Mouse (Mus musculus): ENCODE results near the gene Fads2. TPM values are rescaled to one million over a fixed set of nuclear protein-coding genes. Genes with fewer than 3 reads are reported as not detected.
A peak's percentile ranks its signal among the peaks of the same experiment; 100 is the strongest.

The Fads2 gene
- total RNA-seq, 2 experiments from 2014 or later, result 140 to 145 TPM

DNA sequence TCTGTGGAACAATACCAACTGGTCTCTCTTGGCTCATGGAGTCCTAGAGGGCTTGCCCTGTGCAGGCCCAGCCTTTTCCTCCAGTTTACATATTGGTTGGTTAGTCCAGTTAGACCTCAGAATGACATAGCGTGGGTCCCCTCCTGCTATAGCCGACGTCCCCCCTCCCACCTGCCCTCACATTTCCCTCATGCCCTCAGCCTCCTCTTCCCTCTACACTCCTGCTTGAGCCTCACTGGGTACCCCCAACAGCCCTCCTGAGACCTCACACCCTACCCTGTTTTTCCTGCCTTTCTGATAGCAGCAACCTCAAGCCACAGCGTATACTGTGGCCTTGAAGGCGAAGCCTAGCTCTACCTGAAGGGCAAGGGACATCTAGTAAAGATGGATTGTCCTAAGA lies 38.7 kb downstream of the Fads2 start:
- DNase-seq (ENCODE audit: low spot score in 2 of 2), result no peak

DNA sequence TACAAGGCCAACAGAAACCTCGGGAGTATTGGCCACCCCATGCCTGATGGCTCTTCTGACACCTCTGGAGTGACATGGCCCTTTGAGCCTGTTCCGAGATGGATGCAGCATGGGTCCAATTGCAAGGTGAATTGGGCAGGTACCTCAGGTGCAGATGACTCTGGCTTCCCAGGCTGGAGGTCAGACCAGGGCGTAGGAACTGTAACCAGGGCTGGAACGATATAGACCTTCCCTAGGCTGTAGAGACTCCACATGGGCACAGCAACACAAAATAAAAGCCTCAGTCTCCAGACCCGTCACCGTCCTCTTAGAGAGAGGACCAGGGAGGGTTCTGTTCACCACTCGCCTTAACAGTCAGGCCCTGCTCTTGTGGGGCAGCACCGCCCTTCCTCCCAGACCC lies 39.3 kb downstream of the Fads2 start:
- no peak for DNase-seq (ENCODE audit: low spot score in 2 of 2)

DNA sequence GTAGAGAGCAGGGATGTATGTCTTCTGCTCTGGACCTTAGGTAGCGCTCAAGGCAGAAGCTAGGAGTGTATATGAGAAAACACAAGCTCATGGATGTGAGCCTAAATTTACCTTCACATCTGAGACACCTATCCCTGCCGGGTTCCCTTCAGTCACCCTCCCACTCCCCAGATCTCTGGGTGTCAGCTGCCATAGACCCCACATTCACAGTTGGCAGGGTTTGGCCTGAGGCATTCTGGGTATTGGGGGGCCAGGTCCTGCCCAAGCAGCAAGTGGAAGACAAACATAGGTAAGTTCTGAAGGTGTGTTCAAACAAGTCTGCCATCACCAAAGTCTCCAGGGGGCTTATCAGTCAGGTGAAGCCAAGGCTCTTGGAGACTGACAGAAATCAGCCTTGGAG lies 39.9 kb downstream of the Fads2 start:
- no peak for DNase-seq (ENCODE audit: low spot score in 2 of 2)

DNA sequence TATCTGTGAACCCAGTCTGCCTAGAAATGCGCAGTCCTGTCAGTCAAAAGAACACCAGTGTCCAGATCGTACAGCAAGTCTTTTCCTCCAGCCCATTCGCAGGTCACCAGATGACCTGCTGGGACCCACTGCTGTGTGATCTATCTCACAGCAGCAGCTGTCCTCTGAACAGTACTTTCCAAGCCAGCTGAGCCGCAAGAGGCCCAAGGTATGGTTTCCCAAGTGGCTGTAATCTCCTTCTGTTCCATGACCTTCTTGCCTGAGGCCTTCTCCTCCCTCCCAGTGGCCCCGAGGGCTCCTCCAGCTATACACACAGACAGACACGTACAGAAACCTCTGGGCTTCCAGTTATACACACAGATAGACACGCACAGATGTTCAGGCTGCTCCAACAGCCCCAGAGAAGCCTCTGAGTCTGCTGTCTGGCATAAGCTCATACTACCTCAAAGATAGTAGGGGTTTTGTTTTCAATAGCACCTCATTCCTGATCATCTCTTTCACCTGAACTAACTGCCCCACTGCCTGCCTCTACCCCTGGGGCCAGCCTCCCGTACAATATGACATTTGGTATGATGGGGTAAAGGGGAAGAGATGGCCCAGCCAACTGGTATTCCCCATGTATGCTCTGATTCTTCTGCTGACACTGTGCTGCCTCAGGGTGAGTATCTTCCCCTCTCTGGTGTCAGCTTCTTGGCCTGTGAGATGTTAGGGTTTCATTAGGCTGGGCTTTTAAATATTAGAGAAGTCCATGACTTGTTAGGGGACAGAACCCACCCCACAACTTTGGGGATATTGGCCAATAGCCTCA lies 40.6 kb downstream of the Fads2 start:
- no peak for DNase-seq (ENCODE audit: low spot score in 2 of 2)

DNA sequence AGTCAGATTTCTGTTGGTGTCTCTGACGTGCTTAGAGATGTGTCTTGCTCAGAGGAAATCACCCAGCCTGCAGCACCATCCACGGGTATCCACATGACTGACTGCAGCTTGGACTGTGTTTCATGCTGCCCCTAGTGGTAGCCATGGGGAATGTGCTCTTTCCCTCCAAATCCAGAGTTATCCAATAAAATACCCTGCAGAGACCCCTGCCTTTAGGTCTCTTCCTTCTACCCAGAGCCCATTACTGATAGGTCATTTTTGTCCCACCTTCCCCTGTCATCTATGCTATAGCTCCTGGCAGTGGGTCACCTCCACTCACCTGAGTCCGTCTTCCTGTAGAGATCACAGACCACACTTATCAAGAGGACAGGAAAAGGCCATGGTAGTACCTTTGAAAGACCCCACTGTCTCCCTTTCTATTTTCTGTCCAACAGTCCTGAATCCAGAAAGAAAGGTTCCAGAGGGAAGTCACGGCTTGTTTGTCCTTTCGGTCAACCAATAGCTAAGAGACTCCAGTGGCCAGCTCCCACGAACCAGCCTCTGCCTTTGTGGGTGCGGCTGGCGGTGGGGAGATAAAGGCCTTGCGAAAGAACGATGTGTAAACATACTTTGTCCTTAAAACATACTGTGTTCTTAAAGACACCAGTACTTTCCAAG lies 41.5 kb downstream of the Fads2 start:
- peak in 1 of 2 experiments; percentile 68 for DNase-seq (ENCODE audit: low spot score in 2 of 2)

DNA sequence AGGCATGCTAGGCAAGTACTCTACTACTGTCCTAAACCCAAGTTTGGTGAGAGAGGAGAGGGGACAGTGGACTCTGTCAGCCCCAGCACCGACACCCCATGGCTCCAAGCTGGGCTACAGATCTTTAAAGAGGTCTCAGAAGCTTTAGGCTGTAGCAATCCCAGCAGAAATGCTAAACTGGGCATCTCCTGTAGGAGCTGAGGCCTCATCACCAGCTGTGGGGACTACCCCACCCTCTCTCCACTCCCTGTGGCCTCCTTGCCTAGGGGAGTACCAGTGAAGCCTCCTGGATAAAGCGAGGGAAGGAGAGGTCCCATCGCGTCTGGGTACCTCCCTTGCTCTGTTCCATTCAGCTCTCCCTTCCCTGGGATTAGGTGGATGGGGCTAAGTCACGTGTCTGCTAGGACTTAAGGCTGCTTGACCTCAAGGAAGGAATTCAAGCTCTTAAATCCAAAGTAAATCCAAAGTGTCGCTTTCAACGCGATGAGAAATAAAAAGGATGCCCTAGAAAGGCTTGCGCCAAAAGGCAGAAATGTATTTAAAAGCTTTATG lies 42.6 kb downstream of the Fads2 start:
- DNase-seq (ENCODE audit: low spot score in 2 of 2), result no peak

DNA sequence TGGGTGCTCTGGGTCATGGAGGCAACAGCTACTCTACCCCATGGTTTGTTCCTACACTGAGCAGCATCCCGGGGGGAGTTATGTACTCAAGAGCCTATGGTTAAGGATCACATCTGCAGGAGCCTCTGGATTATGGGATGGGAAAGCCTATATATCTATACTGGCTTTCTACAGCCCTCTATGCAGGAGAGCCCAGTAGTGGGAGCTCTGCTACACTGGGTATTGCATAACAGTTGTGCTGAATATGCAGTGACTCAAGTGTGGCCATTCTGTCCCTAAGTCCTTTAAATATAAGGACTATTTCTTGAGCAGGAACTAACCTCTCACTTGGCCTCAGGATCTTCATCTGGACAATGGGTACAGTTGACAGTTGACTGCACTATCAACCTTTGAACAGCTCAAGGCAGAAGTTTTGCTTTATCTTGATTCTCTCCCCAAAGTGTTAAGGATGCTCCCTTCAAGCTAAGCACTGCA lies 43.2 kb downstream of the Fads2 start:
- DNase-seq (ENCODE audit: low spot score in 2 of 2), result no peak

DNA sequence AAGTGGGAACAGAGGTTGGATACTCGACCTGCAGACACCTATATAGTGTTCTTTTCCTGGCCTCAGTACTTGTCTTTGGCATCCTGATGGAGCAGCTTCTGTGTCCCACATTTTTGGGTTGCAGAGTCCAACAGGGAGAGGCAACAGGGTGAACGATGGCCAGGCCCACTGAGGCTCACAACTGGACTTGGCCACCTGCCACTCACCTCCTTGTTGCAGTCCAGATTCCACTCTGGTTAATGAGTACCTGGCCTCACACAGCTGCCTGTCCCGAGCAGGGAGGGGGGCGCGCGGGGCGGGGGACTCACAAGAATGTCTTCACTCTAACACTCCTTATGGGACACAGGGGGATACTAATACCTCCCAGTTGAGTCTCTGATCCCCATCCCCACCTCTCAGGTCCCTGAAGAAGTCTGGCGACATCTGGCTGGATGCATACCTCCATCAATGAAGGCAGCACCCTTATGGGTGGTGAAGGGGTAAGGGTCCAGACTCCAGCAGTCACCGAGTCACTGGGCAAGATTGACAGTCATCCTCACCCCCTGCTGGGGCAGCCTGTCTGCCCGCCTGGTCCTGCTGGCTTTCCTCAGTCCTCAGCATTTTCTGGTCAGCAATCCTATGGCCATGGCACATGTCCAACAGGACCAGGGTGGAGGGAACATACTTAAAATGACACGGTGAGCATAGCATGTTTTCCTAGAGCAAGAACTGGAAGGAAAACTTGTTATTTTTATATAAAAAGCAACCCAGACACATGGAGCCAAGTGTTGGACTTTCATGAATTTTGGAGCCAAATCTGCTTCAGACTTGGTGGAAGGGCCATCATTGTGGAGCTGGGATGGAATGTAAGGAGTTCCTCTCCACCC lies 43.8 kb downstream of the Fads2 start:
- no peak for DNase-seq (ENCODE audit: low spot score in 2 of 2)

DNA sequence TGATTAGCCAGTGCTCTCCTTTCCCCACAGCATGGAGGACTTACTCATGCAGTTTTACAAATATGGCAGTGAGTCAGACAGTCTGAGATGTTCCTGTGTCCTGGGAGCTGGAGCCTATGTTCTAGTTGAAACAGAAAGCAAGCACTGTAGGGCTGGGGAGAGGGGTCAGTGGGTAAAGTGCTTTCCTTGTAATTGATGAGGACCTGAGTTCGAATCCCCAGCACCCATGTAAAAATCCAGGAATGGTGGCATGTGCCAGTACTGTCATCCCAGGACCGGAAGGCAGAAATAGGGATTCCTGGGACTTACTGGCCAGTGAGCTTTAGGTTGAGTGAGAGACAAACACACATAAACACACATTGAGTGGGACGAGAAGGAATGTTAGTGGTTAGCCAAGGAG lies 44.9 kb downstream of the Fads2 start:
- no peak for DNase-seq (ENCODE audit: low spot score in 2 of 2)

DNA sequence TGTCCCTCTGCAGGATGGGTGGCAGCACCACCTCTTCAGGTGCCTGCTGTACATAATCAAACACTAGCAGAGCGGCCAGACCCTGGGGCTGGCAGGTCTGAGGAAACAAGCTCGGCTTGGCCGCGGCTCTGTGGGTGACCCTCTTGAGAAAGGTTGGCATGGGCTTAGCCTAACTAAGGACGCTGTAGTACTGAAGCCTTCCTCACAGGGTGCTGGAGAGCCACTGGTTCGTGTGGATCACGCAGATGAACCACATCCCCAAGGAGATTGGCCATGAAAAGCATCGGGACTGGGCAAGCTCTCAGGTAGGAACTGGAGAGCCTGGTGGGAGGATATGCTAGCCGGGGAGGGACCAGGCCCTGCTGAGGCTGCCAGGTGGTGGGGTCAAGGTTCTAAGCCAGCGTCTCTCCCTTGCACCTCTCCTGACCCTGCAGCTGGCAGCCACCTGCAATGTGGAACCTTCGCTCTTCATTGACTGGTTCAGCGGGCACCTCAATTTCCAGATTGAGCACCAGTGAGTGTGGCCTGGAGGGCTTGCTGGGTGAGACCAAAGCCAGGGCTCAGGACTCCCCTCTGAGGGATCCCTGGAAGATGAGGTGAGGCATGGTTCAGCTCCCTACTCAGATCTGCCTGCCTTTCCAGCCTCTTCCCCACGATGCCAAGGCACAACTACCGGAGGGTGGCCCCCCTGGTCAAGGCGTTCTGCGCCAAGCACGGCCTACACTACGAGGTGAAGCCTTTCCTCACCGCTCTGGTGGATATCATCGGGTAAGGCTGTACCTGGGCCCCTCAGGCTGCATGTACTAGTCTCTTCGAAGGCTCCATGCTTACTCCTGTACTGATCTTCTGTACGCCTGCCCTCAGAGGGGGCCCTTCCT lies 45.5 kb downstream of the Fads2 start:
- no peak for DNase-seq (ENCODE audit: low spot score in 2 of 2)

DNA sequence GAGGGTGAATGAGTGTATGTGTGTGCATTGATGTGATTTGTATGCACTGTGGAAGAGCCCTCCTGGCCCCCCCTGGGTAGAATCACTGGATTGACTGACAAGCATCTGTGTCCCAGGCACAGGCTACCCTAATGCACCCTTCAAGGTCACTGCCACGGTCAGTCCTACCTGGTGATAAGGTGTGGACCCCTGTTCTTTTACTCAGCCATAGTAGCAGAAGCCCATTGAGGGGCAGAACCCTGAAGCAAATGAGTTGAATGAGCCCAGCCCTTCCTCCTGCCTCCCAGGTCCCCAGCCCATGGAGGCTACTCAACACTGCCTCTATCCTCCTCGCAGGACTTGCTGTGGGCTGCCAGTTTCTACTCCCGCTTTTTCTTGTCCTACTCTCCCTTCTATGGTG lies 46.3 kb downstream of the Fads2 start:
- DNase-seq (ENCODE audit: low spot score in 2 of 2), result no peak

DNA sequence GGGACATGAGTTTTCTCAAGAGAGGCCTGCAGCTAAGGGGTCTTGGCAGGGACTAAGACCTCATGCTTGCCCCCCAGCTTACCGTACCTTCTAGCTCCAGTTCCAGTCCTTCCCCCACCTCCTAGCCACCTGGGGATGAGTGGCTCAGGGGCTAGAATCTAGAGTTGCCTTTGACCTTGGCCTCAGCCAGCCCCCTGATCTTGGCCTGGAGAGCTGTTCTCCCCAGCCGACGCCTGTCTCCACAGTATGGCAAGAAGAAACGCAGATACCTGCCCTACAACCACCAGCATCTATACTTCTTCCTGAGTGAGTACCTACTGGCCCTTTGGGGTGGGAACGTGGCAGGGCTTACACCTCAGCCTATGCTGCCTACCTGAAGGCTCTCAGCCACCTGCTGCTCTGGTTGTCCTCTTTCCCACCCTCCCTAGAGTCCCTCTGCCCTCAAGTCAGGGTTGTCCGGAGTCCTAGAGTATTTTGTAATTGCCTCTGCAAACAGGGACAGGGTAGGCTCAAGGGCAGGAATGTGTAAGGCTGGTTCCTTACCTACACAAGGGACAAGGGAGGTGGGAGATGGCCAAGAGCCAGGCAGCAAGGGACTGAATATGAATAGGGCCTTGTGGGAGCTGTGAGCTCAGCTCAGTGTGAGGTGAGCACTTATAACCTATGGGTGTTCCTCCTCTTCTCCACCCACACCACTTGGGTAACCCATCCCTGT lies 47.0 kb downstream of the Fads2 start:
- no peak for DNase-seq (ENCODE audit: low spot score in 2 of 2)

DNA sequence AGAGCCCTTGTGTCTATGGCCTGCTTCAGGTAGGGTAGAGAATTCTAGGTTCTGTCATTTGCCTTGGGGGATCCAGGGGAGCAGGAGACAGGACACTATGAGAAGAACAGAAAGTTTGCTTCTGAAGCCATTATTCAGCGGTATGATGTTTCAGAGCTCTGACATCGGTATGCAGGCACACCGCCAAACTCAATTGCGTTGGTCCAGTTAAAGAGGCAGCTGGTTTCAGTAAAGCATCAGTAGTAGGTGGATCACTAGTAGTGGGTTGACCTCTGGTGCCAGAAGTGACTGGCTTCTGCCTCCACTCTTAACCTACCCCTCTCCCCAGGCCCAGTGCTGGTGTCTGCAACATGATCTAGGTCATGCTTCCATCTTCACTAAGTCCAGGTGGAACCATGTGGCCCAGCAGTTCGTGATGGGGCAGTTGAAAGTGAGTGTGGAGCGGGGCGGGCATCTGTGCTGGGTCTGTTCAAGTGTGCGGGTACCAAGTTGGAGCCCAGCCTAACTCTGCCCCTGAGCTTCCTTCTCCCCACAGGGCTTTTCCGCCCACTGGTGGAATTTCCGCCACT lies 47.8 kb downstream of the Fads2 start:
- DNase-seq (ENCODE audit: low spot score in 2 of 2), result no peak

DNA sequence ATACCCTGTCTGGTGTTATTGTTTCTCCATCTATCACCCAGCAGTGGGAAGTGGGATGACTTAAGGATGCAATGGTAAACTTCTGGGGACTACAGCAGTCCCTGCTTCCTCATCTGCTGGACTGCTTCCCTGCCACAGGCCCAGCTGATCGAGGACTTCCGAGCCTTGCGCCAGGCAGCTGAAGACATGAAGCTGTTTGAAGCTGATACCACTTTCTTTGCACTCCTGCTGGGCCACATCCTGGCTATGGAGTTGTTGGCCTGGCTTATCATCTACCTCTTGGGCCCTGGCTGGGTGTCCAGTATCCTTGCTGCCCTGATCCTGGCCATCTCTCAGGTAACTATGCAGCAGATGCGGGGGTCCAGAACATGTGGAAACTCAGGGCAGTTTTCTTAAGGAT lies 48.8 kb downstream of the Fads2 start:
- no peak for DNase-seq (ENCODE audit: low spot score in 2 of 2)

DNA sequence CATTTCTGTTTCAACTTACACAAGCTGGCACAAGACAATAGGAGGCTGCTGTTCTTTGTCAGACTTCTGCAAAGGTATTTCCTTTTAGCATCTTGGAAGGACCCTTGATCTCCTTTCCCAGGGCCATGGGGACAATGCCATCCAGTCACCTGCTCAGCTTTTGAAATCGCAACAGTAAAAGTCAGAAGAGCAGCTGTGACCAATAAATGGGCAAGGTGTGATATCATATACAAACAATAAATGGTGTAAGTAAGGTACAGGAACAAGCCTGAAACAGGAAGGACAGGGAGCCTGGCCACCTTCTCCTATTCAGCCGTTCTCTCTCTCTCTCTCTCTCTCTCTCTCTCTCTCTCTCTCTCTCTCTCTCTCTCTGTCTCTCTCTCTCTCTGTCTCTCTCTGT lies 51.1 kb downstream of the Fads2 start:
- DNase-seq (ENCODE audit: low spot score in 2 of 2), result no peak

DNA sequence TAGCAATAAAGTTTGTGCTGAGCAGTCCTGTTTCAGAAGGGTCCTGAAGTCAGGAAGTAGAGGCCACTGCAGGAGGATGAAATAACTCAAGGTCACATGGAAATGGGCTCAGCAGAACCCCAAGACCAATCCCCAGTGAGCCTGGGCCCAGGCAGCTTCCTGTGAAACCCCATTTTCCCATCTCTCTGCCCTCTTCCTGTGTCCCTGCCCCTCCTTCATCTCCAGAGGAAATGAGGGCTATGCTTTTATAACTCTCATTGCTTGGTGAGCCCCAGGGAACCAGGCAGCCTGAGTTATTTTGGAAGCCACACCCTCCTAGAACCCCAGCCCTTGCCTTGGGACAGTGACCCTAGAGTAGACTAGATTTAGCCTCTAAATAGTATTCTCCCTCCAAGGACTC lies 52.0 kb downstream of the Fads2 start:
- no peak for DNase-seq (ENCODE audit: low spot score in 2 of 2)

DNA sequence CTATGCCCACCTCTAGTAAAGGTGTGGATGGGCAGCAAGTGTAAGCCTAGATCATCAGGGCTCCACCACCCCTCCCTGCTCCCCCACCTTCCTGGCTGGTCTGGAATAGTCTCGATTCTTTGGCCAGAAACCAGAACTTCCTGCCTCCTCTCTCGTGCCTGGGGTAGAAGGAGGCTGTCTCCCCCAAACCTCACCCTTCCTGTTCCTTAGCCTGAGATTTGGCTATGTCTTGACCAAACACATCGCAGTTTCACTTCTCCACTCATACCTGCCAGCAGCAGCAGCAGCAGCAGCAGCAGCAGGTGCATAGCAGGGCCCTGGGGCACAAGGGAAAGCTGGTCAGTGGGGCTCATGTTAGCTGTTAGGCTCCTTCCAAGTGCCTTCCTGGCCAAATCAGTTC lies 54.6 kb downstream of the Fads2 start:
- DNase-seq (ENCODE audit: low spot score in 2 of 2), result no peak

DNA sequence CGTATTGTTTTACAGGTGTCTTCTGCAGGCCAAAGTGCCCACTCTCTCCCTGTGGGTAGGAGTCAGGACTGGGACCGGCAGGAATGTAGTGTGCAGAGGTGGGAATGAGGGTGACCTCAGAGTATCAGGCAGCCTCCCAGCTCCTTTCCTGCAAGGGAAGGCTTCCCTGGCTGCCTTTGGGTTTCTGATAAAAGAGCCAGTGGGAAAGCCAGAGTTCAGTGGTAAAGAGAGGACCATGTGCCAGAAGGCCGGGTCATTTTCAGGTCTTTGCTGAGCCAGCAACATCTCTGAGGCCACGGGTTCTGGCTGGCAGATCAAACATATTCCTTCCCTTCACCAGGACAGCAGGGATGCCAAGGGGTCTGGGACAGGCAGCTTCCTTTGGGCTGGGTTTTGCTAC lies 55.2 kb downstream of the Fads2 start:
- DNase-seq (ENCODE audit: low spot score in 2 of 2), result no peak

DNA sequence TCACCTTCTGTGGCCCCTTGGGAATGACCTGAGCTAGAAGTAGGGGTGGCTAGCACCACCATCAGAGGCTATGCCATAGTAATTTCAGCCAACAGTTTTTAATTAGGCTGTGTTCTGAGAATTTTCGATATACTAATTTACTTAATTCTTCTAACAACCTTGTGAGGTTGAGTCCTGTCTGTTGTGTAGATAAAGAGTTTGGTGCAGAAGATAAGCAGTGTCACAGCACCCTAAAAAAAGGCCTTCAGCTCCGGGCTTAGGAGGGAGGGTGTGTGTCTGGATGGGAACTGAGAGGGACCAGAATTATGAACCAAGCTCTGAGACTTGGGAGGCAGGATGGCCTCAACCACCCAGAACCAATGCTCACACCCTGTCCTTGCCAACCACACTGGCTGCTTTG lies 55.8 kb downstream of the Fads2 start:
- DNase-seq (ENCODE audit: low spot score in 2 of 2), result no peak

DNA sequence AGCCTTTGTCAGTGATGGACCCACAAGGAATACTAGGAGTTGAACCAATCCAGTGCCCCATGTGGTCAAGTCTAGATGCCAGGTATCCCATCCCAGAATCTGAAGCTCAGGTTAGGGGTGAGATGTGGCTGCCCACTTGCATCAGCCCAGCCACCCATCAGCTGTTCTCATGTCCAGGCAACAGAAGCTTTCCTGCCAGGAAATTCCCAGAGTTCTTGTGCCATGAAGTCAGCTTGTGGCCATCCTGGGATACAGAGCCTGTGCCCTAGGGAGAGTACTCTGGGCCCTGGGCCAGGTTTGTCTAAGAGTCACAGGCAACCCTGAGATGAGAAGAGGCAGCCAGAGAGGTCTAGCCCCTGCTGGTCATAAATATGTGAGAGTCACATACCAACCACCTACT lies 57.9 kb downstream of the Fads2 start:
- no peak for DNase-seq (ENCODE audit: low spot score in 2 of 2)

All from layer of hippocampus, adult 18-20 months (tissue).